Mouse (Mus musculus): ENCODE measurements around the gene Map3k19. TPM values are rescaled to one million over a fixed set of nuclear protein-coding genes. Genes with fewer than 3 reads are reported as not detected.

Map3k19 gene
- polyA plus RNA-seq, 1 experiment from 2014 or later, result 0.47 TPM

- ATAC-seq (ENCODE audit: low FRiP score, low TSS enrichment) (peak; percentile 99), DNase-seq (peak; percentile 100)
- H3K9ac ChIP-seq (replicated peaks; ENCODE audit: low read length), result peak within 1 kb of the TSS; percentile 83
- H3K9me3 ChIP-seq (ENCODE audit: control insufficient read depth, low read length), result no peaks in the 10 kb centered on the region
- H3K27me3 ChIP-seq (ENCODE audit: control insufficient read depth, insufficient read depth, low read length), result no peaks in the 10 kb centered on the region
- H3K4me3 ChIP-seq (replicated peaks; ENCODE audit: low read depth, low read length), result peak within 1 kb of the TSS; percentile 88
- H3K4me2 ChIP-seq (ENCODE audit: low read length), result peak within 1 kb of the TSS; percentile 91
- peak within 1 kb of the TSS; percentile 92 for H3K27ac ChIP-seq (replicated peaks; ENCODE audit: low read depth, low read length)
- H3K36me3 ChIP-seq (ENCODE audit: control insufficient read depth, insufficient read depth, low read length), result no peaks in the 10 kb centered on the region
- under 1% methylated on average over 62 of the region's 63 CpGs for WGBS
- H3K4me1 ChIP-seq (ENCODE audit: control insufficient read depth, insufficient read depth, low read length), result peaks cover 30% of the 10 kb centered on the region
Measured at GRCm38 (mm10) chr1:127773803-127774500, 80.9 kb downstream of the Map3k19 start, which contains the start of gene Ccnt2. Ccnt2 (plus strand) TSS chr1:127774164.

GRCm38 (mm10) chr1:127773198-127773802 lies 81.5 kb downstream of the Map3k19 start:
- WGBS, result 2% methylated on average over 14 of the region's 14 CpGs
- H3K4me1 ChIP-seq (ENCODE audit: control insufficient read depth, insufficient read depth, low read length), result peaks cover 30% of the 10 kb centered on the region
- H3K27me3 ChIP-seq (ENCODE audit: control insufficient read depth, insufficient read depth, low read length), result no peaks in the 10 kb centered on the region
- H3K9me3 ChIP-seq (ENCODE audit: control insufficient read depth, low read length), result no peaks in the 10 kb centered on the region
- no peak for DNase-seq
- ATAC-seq (ENCODE audit: low FRiP score, low TSS enrichment), result peak; percentile 28
- H3K36me3 ChIP-seq (ENCODE audit: control insufficient read depth, insufficient read depth, low read length), result no peaks in the 10 kb centered on the region
- peak overlapping the region; percentile 65 for H3K9ac ChIP-seq (replicated peaks; ENCODE audit: low read length)
- H3K27ac ChIP-seq (replicated peaks; ENCODE audit: low read depth, low read length), result peak overlapping the region; percentile 92
- H3K4me3 ChIP-seq (replicated peaks; ENCODE audit: low read depth, low read length), result peak overlapping the region; percentile 88
- H3K4me2 ChIP-seq (ENCODE audit: low read length), result peak overlapping the region; percentile 91

- Histone ChIP-seq H3K4me2 (ENCODE audit: low read length) (no peak overlapping the region), H3K27me3 (ENCODE audit: control insufficient read depth, insufficient read depth, low read length) (no peaks in the 10 kb centered on the region), H3K27ac (replicated peaks; ENCODE audit: low read depth, low read length) (no peak overlapping the region), H3K4me1 (ENCODE audit: control insufficient read depth, insufficient read depth, low read length) (no peaks in the 10 kb centered on the region), H3K9me3 (ENCODE audit: control insufficient read depth, low read length) (no peaks in the 10 kb centered on the region), H3K36me3 (ENCODE audit: control insufficient read depth, insufficient read depth, low read length) (no peaks in the 10 kb centered on the region), H3K9ac (replicated peaks; ENCODE audit: low read length) (no peak overlapping the region), H3K4me3 (replicated peaks; ENCODE audit: low read depth, low read length) (no peak overlapping the region)
- WGBS, result 92% methylated on average over 2 of the region's 2 CpGs
- ATAC-seq (ENCODE audit: low FRiP score, low TSS enrichment) (no peak), DNase-seq (no peak)
Measured at GRCm38 (mm10) chr1:127766741-127767140, 88.1 kb downstream of the Map3k19 start.

- WGBS, result 65% methylated on average over 2 of the region's 2 CpGs
- no peaks in the 10 kb centered on the region for H3K9me3 ChIP-seq (ENCODE audit: control insufficient read depth, low read length)
- H3K27me3 ChIP-seq (ENCODE audit: control insufficient read depth, insufficient read depth, low read length), result no peaks in the 10 kb centered on the region
- H3K4me1 ChIP-seq (ENCODE audit: control insufficient read depth, insufficient read depth, low read length), result no peaks in the 10 kb centered on the region
- peak; percentile 77 for DNase-seq
- H3K9ac ChIP-seq (replicated peaks; ENCODE audit: low read length), result no peak overlapping the region
- H3K4me2 ChIP-seq (ENCODE audit: low read length), result no peak overlapping the region
- no peaks in the 10 kb centered on the region for H3K36me3 ChIP-seq (ENCODE audit: control insufficient read depth, insufficient read depth, low read length)
- no peak for ATAC-seq (ENCODE audit: low FRiP score, low TSS enrichment)
- no peak overlapping the region for H3K4me3 ChIP-seq (replicated peaks; ENCODE audit: low read depth, low read length)
- no peak overlapping the region for H3K27ac ChIP-seq (replicated peaks; ENCODE audit: low read depth, low read length)
Measured at GRCm38 (mm10) chr1:127765468-127765867, 89.4 kb downstream of the Map3k19 start.

Other genes with a start within 250 kb of the Map3k19 start
- 64.0 and 64.8 TPM in 2 replicates for gene Tmem163, start 175.5 kb downstream of the Map3k19 start, polyA plus RNA-seq (2014; fragmentation: Nextera tagmentation; extraction: Ambion mirVana)
- gene Acmsd, start 125.6 kb downstream of the Map3k19 start, polyA plus RNA-seq (2014; fragmentation: Nextera tagmentation; extraction: Ambion mirVana), result 0.13 TPM in 2 replicates
- 86.2 and 104 TPM in 2 replicates for gene Ccnt2, start 80.9 kb downstream of the Map3k19 start, polyA plus RNA-seq (2014; fragmentation: Nextera tagmentation; extraction: Ambion mirVana)
- 20.1 and 25.8 TPM in 2 replicates for gene Rab3gap1, start 13.7 kb upstream of the Map3k19 start, polyA plus RNA-seq (2014; fragmentation: Nextera tagmentation; extraction: Ambion mirVana)
- 2.8 and 4.8 TPM in 2 replicates for gene Zranb3, start 248.0 kb upstream of the Map3k19 start, polyA plus RNA-seq (2014; fragmentation: Nextera tagmentation; extraction: Ambion mirVana)
- gene R3hdm1, start 248.3 kb upstream of the Map3k19 start, polyA plus RNA-seq (2014; fragmentation: Nextera tagmentation; extraction: Ambion mirVana), result 111 and 113 TPM in 2 replicates

All from midbrain, embryonic 14.5 days (tissue).